Mouse (Mus musculus): Measurements from ENCODE around the gene Chchd3.

Gene Chchd3

DNA sequence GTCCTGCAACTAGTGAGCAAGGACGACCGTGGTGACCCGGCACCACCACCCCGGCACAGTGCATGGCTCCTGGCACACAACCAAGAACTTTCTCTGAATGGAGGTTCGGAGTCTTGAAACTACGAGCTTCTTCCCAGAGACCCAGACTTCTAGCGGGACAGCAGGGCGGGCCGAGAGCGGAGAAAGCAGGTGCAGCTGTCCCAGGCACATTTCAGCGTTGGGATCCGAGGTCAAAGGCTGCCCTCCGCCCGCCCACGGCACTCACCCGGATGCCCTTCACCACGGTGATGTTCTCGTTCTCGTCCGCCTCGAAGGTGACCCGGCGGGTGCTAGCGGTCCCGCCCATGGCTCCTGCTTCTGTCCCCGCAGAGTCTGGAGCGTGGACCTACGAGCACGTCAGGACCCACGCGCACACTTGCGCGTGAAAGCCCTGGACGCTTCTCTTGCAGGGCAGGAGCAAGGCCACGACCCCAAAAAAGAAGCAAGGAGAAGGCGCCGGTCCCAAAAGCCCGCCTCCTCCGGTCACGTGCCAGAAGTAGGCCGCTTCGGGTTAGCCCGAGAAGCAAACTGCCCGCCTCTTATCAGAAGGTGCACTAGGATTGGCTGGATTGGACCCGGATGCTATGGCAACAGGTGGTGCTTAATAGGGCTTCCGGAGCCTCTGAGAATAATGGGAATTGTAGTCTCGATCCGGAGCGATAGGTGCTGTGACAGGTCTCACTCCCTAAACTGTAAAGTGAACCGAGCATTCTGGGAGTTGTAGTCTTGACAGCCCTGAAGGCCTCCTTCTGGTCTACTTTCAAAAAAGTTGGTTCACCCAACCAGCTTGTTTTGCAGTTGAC lies at the start of gene Chchd3:
Gene Chchd3, minus strand, starts transcription at position 526 of the 842 bp plus-strand sequence.
- DNase-seq (ENCODE audit: low spot score in 2 of 2), result peak; percentile 85 to 94

DNA sequence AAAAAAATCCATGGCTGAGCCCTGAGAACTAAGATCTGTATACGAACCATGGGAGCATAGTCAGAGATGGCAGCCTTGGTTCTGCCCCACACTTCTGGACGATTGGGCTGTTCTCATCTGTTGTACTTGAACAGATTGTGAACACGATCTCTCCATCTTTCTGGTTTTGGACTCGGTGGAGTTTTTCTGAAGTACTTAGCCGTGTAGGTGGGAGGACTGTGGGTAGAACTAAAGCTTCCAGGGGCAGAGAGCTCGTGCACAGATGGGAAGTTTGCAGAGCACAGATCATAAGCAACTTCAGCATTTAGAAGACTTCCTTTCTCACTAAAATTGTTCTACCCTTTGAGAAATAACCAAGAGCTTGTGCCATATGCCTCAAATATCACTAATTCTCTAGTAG lies 44.6 kb upstream of the Chchd3 start:
- DNase-seq (ENCODE audit: low spot score in 2 of 2), result no peak

DNA sequence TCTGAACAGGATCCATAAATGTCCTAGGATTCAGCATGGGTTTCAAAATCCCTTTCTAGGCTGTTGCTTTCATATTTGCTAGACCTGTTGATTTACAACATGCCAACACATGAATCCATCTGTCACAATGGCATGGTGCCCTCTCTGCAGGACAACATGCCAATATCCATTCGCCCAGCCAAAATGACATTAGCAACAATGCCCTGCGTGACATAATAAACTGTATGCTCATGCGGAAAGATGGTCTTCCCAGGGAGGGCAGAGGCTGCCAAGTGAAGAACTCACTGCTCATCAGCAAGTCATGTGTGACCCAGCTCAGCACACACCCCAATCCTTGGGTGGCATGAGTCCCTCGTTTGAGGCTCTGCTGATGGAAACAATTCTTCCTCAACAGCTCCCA lies 38.8 kb upstream of the Chchd3 start:
- no peak for DNase-seq (ENCODE audit: low spot score in 2 of 2)

DNA sequence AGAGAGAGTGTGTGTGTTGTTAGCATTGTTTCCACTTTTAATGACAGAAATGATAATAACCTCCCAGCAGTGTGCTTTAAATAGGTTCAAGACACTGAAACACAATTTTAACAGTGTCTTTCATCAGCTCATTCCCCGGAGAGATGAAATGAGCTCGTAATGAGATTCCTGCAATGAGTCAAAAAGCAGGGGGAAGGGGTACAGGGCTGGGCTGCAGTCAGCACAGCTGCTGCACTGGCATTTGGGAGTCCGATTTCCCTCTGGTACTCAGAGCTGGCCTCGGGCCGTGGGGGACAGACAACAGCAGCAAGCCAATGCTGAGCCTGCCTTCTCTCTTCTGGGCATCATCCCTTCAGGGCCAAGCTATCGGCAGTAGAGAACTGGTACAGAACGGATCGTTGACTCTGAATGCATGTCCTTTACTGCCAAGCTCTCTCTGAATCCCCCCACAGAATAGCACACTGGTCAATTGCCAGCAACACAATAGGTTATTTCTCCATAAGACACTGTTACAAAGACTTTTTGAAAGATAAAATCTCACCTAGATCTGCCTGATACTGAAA lies 34.7 kb upstream of the Chchd3 start:
- DNase-seq (ENCODE audit: low spot score in 2 of 2), result no peak

DNA sequence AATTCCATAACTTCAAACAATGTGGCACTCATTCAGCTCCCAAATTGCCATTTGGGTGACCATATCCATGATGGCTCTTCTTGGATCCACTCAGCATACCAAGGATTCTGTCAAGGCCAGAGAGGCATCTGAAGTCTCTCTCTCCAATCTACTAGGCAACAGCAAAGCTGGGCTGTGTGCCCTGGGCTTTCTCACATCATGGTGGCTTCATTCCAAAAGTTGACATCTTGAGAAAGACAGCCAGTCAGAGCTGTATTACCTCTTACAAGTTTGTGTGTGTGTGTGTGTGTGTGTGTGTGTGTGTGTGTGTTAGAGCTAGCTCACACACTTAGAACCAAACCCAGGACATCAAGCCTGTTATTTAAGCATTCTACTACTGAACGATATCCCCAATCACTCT lies 20.1 kb upstream of the Chchd3 start:
- no peak for DNase-seq (ENCODE audit: low spot score in 2 of 2)

DNA sequence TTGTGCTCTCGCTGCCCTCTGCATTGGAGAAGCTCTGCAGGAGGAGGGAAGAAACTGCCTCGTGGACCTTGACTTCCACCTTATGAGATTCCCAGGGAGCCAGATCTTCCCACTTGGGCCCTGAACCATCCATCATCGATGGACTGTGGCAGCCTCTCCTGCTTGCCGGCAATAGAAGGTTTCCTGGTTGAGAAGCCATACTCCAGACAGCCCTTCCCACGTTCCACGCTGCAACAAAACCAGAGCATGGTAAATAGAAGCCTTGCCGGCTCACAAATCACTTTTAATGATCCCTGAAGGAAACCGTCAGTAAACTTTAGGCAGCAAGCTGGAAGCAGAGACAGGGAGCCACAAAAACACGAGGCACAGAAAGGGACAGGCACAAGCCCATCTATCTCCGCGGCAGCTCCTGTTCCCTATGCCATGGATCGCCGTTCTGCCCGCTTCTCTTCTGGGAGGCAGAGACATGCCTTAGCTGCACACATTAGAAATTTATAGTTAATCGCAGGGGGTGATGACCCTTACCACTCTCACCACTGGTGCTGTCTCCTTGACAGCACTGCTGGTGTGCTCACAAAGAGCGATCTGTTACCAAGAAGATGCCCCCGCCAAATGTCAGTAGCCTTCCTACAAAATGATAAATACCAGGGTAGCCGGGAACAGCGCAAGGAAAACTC lies 18.3 kb upstream of the Chchd3 start:
- no peak for DNase-seq (ENCODE audit: low spot score in 2 of 2)

DNA sequence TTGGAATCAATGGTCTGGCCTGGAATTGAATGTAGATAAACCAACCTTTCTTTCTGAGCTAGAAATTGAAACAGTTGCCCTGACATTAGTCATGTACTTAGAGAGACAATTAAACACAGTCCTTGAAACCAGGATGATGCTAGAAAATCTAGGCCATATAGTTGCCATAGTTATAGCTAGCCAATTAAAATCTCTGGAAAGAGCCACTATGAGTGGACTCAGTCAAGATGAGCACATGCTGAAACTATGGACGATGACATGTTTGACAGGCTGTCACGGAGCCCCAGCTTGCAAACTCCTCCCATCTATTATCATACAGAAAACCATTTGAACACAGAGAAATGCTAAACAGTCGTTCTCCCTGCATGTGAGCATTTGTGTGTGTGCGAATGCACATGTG lies 6.4 kb upstream of the Chchd3 start:
- no peak for DNase-seq (ENCODE audit: low spot score in 2 of 2)

DNA sequence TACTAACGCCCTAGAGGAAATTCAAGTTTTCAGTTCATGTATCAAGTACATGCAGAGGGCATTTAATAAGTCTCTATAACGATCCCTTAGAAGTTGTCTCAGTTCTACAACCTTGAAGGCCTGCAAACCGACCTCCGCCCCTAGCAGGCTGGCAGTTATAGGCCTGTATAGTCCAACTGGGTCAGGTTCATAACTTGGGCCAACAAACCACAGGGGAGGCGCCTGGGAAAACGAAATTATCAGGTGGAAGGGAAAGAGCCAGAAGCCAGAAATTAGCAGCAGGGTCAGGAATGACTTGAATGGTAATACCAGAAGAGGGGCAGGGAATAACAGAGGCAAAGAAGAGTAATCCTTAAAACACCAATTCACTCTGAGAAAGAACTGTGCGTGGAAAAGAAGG lies 784 bp downstream of the Chchd3 start:
- no peak for DNase-seq (ENCODE audit: low spot score in 2 of 2)

DNA sequence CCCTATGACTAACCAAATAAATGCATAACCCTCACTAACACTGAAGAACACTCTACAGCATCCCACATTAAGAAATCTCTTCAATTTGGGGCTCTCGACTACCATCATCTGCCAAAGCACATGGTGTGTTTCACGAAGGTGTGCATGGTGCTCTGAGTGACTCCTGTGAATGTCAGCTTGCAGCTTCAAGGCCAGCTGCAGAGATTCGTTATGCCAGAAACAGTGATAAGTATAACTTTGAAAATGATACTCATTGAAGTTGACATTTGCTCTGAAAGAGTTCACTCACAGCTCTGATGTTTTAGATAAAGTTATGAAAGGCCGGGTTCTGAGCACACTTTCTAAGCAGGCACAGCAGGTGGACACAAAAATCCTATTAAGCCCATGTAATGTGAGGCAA lies 3.7 kb downstream of the Chchd3 start:
- no peak for DNase-seq (ENCODE audit: low spot score in 2 of 2)

DNA sequence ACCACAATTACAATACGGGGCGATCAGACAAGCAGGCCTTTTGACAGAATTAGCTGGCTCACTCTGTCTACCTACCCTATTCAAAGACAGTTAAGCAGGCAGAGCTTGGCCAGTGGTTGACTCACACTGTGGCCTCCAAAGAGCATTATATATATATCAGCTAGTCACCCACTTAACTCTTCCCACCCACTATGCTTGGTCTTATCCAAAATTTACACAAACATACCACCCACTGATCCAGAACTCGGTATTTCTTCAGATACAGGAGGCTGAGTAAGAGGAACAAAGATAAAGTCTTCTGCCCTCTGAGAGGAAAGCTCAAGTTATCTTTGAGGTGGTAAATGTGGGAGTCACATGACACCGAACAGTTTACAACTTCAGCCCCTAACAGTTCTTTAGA lies 4.4 kb downstream of the Chchd3 start:
- DNase-seq (ENCODE audit: low spot score in 2 of 2), result no peak

DNA sequence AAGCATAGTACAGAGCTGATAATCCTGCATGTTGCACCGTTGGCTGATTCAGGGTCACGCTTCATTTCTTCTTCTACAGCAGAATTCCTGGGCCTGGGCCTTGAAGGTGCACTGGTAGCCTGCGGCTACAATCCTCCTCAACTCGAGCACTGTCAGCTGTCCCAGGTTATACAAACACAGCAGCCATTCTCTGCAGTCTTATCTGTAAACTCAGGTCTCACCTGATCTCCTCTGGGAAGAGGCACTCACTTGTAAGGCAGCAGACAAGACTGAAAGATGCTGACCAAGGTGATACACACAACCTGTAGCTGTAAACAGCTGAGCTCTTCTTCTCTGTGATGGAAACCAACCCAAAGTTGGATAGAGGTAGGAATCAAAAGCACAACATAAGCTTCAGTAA lies 5.1 kb downstream of the Chchd3 start:
- DNase-seq (ENCODE audit: low spot score in 2 of 2), result no peak

DNA sequence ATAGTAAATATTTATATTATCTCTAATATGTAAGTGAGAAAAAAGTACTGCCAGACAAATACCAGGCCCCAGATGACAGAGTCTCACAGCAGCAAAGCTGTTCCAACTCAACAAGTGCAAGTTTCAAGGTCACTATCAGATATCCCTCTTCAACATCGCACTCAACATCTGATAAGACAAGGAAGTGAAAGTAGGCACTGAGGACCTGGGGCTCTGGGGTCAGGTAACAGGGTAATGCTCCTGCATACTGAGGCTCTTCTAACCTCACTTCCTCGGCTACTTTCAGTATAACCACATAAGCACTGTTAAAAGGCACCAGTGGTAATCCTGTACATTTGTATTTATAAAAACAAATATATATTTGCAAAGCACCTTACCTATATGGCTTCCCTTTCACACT lies 8.4 kb downstream of the Chchd3 start:
- DNase-seq (ENCODE audit: low spot score in 2 of 2), result no peak

DNA sequence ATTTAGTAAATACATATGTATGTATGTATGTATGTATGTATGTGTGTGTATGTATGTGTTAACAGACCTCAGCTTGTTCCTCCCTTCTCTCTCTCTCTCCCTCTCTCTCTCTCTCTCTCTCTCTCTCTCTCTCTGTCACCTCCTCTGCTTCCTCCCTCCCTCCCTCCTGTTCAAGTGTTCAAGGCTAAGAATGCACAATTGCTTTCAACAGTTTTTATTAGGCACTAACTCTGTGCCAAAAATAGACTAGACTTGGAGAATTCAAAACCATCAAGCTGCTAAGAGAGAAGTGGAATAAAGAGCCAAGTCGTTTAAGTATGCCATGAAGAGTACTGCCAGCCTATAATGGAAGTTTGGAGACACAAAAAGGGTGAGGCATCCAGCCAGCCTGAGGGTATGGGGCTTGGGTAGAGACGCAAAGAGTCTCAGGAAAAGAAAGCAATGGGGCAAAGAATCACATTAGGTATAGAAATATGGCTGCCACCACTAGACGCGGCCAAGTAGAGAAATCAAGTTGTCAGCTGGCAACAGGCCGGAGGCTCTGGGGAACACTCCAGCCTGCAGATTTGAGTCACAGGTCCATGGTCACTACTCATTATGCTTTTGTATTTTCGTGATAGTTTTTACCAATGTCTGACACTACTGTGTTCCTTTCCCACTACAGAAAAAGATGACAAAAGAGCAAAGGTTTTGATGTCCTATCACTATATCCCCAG lies 10.2 kb downstream of the Chchd3 start:
- no peak for DNase-seq (ENCODE audit: low spot score in 2 of 2)

DNA sequence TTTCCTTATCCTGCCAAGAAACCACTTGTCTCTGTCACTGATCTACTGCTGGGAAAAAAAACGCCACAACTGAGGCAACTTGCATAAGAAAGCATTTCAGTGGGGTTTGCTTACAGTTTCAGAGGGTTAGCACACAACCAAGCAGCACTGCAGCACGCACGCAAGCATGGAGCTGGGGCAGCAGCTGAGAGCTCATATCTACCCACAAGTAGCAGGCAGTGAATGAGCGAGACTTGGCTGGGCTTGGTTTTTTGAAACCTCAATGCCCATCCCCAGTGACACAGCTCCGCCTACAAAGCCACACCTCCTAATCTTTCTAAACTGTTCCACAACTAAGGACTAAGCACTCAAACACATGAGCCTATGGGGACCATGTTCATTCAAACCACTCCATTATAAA lies 16.6 kb downstream of the Chchd3 start:
- no peak for DNase-seq (ENCODE audit: low spot score in 2 of 2)

DNA sequence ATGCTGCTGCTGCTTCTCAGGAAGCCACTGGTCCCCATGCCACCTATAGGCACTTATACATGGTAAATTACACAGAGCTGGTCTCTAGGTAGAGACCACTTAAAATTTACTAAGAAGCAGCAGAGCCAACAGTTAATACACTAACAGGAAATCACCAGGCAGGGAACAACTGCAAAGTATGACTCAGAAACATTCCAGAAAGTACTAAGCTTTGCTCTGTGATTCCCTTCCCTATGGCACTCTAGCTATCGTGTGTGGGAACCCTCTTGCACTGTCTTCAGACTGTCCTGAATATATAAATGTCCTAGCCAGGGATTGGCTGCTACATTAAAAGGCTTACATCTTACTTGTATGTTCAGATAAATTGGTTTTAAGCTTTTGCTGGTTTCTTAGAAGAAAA lies 17.2 kb downstream of the Chchd3 start:
- no peak for DNase-seq (ENCODE audit: low spot score in 2 of 2)

DNA sequence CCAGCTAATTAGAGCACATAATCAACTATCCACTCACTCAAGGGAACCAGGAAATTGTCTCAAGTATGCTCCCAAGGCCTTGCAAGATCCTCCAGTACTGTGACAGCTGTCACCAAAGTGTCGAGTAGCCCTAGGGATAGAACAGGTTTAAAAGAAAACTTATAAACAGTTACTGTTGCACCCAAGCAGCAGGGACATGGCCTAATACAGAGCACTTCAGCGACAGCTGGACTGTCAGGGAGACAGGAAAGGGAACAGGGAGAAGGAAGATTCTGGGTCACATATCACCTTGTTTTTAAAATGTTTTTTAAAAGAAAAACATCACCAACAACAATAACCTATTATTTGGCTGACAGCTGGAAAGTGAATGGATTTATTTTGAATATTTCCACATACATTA lies 18.1 kb downstream of the Chchd3 start:
- DNase-seq (ENCODE audit: low spot score in 2 of 2), result no peak

DNA sequence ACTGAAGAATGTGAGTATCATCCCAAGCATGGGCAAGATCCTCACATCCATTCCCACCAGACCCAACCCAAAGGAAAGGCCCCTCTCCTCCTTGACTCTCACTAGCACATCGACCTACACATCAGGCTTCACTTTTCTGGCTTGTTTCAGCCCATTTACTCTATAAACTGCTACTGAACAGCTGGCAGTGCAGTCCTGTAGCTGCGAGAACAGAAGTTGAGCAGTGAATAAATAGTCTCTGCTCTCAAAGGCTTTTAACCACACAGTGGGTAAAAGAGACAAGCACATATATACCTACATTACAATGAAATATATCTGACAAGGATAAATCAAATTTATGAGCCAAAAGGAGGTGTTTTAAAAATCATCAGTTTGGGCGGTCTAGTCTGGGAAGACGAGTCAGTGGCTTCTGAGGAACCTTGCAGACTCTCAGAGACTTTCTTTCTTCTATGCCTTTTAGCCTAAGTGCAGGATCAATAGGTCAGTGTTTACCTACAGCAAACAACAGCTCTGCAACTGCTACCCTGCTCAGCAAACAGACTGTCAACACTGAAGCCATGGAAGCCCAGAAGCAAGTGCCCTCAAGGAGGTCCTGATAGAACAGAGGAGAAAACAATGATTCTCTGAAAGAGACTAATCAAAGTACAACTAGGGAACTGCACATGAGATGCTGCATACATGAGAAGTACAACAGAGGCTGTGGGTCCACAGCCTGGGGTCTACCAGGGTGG lies 19.5 kb downstream of the Chchd3 start:
- no peak for DNase-seq (ENCODE audit: low spot score in 2 of 2)

DNA sequence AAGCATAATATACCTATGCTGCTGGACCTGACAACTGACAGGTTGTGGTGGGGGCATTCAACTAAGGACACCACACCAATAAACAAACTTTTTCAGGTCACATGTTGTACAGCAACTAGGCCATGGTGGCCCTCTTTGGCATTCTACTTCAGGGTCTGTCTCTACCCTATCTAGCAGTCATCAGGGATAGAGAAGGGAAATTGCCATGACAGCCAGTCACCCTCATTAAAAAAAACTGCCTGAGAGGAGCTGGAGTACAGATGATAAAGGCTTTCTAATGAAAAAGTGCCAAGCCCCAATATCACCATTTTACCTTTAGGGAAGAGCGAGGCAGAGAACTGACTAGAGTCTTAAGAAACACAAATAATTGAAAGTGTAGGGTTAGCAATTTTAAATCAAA lies 27.5 kb downstream of the Chchd3 start:
- DNase-seq (ENCODE audit: low spot score in 2 of 2), result no peak

DNA sequence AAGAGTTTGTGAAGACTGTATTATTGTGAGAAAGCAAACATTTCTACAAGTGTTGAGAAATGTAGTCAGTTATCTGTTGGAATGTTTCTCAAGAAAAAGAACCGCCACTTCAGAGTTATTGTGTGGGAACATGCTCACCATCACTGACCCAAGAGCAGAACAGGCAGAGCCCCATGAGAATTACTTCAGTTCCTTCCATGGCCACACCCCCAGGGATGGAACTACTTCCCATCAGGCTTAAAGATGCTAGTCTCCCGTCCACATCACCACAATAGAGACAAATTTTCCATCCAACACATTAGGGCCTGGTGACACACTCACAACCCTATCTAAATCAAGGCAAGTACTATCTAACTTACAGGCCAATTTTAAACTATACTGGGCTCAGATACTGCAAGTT lies 28.4 kb downstream of the Chchd3 start:
- no peak for DNase-seq (ENCODE audit: low spot score in 2 of 2)

DNA sequence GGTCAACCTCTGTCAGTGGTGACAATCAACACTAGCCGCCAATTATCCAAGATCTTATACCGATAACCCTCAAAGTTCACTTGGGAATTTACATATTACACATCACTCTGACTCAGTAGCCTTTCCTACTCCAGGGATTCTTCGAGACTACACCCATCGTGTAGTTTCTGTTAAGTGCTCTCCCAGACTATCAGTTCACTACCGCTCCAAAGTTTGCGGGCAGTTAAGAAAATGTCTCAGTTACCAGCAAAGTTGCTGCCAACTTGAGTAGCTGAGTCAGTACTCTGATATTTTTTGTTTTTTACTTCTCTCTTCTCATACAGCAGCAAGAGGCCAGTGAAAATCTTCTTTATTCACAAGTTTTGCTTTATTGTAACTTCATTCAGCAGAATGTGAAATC lies 31.8 kb downstream of the Chchd3 start:
- DNase-seq (ENCODE audit: low spot score in 2 of 2), result no peak

DNA sequence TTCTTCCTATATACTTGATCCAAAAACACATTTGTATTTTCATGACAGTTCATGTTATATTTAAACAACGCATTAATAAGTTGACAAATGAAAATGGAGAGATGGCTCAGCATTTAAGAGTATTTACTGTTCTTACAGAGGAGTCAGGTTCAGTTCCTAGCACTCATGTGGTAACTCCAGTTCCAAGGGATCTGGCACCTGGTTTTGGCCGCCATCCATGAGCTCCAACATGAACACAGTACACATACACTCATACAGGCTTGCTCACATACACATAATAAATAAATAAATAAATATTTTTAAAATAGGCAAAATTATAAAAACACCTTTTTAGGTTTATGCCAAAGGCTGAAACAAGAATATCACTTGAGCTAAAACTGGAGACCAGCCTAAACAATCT lies 35.0 kb downstream of the Chchd3 start:
- DNase-seq (ENCODE audit: low spot score in 2 of 2), result no peak

DNA sequence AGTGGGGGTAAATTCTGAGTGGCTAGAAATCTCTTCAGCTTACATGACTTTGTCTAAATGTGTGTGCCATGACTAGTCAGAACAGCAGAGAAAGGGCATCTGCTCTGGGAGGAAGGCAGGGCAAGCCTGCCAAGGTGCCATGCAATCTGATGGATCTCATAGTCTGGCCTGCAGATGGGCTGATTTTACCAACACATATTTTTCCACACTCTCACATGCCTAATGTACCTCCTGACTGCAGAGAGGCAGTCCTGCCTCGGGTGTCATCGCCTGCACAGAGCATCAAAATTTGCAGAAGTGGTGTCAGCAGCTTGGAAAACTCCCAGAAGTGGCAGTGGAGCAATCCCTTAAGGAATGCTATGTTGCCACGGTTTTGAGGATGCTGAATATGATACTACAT lies 55.5 kb downstream of the Chchd3 start:
- no peak for DNase-seq (ENCODE audit: low spot score in 2 of 2)

Measured in frontal cortex, postnatal 25 days (tissue).